26 mouse cellular contexts compared by ENCODE assay signal in the genomic region with DNA sequence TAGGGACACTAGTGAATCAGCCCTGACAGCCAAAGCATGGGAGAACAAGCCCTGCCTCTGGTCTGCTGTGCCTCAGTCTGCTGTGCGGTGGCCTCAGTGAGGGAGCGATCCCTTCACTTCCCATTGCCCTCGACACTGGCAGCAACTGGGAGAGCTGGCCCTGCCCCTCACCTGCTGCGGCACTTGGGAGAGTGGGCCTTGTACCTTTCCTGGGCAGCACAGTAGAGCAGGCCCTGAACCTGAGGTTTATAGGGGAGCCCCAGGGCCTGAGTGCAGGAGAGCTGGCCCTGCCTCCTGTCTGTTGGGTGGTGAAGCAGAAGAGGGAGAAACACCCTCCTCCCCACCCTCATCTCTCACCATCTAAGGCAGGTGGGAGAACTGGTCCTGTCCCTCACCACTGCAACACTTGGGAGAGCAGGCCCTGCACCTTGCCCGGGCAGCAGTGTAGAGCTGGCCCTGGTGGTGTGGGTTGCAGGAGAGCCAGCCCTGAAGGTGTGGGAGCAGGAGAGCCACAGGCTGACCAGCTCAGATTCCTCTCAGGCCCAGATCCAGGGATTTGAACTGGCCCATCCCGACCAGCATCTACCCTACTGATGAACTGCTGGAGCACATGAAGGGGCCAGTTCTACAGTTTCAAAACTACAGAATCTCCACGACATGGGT. TPM values are rescaled to one million over a fixed set of nuclear protein-coding genes. Genes with fewer than 3 reads are reported as not detected.
A peak's percentile ranks its signal among the peaks of the same experiment; 100 is the strongest.
DNase-seq lines count a peak whose midpoint lies in the region; ATAC-seq and TF ChIP-seq lines count a peak whose summit lies in the region.
"Had no signal": no experiment of that assay in that cellular context is flagged by ENCODE, and none has a peak within 500 bp of the region (broad histone marks: within the 10 kb centered on the region; RNA-seq: fewer than 3 reads in every experiment).

No protein-coding gene starts in this region.

- no peaks in the 10 kb centered on the region for H3K9me3 ChIP-seq in embryonic facial prominence, embryonic 12.5 days
- no peaks in the 10 kb centered on the region for H3K9me3 ChIP-seq in embryonic facial prominence, embryonic 10.5 days
- H3K9me3 ChIP-seq in kidney, embryonic 15.5 days (replicated peaks) = no peaks in the 10 kb centered on the region
- no peaks in the 10 kb centered on the region for H3K9me3 ChIP-seq in stomach, embryonic 16.5 days (replicated peaks; ENCODE audit: control insufficient read depth, low read length)
- no peaks in the 10 kb centered on the region for H3K9me3 ChIP-seq in stomach, postnatal 0 days (ENCODE audit: control insufficient read depth, low read length)
- H3K9me3 ChIP-seq: embryonic facial prominence, embryonic 15.5 days; forebrain, embryonic 15.5 days; hindbrain, embryonic 12.5 days; neural tube, embryonic 12.5 days had no signal

- no peak for TF ChIP-seq POLR2A in kidney, adult 2 months (IDR thresholded peaks at IDR 0.05; ENCODE audit: low read depth, low read length)

- no peak overlapping the region for H3K4me2 ChIP-seq in embryonic facial prominence, embryonic 12.5 days (replicated peaks)
- H3K4me2 ChIP-seq in kidney, embryonic 15.5 days = no peak overlapping the region
- H3K4me2 ChIP-seq in stomach, embryonic 16.5 days (ENCODE audit: low read depth, low read length) = no peak overlapping the region
- no peak overlapping the region for H3K4me2 ChIP-seq in stomach, postnatal 0 days (replicated peaks; ENCODE audit: low read depth)
- H3K4me2 ChIP-seq: embryonic facial prominence, embryonic 15.5 days; forebrain, embryonic 15.5 days; heart, embryonic 11.5 days; hindbrain, embryonic 12.5 days; neural tube, embryonic 12.5 days had no signal

- WGBS in embryonic facial prominence, embryonic 12.5 days = 78% methylated on average over 7 of the region's 7 CpGs
- WGBS in embryonic facial prominence, embryonic 10.5 days = 84% methylated on average over 7 of the region's 7 CpGs
- 81% methylated on average over 7 of the region's 7 CpGs for WGBS in kidney, embryonic 15.5 days
- WGBS in kidney, adult 2 months = 83% methylated on average over 7 of the region's 7 CpGs
- 77% methylated on average over 7 of the region's 7 CpGs for WGBS in stomach, embryonic 16.5 days
- WGBS in stomach, postnatal 0 days = 85% methylated on average over 7 of the region's 7 CpGs

- DNase-seq in embryonic facial prominence, embryonic 10.5 days (ENCODE audit: low spot score) = no peak
- DNase-seq in kidney, adult 2 months = no peak
- no peak for DNase-seq in stomach, postnatal 0 days (ENCODE audit: low spot score)
- DNase-seq in left cerebral cortex, postnatal 36 days (ENCODE audit: low spot score in 2 of 2) = no peak
- DNase-seq: adrenal gland, postnatal 14 days; cerebellum, adult 2 months; cerebellum, postnatal 25 days; gastrocnemius, postnatal 36 days; heart, postnatal 14 days; kidney, postnatal 10 days; layer of hippocampus, postnatal 36 days; liver, postnatal 0 days; lung, postnatal 36 days; midbrain, embryonic 14.5 days; retina, postnatal 1 day; right cerebral cortex, postnatal 25 days; thymus, postnatal 25 days had no signal

- H3K4me1 ChIP-seq in embryonic facial prominence, embryonic 12.5 days = no peaks in the 10 kb centered on the region
- no peaks in the 10 kb centered on the region for H3K4me1 ChIP-seq in embryonic facial prominence, embryonic 10.5 days
- 0 out of 2 replicates have a peak, but pooled peaks cover 3% of the 10 kb centered on the region for H3K4me1 ChIP-seq in kidney, embryonic 15.5 days
- no peaks in the 10 kb centered on the region for H3K4me1 ChIP-seq in kidney, adult 2 months (ENCODE audit: control insufficient read depth, insufficient read depth, low read length)
- no peaks in the 10 kb centered on the region for H3K4me1 ChIP-seq in stomach, embryonic 16.5 days (ENCODE audit: control insufficient read depth, insufficient read depth, low read length)
- H3K4me1 ChIP-seq in stomach, postnatal 0 days (replicated peaks; ENCODE audit: control insufficient read depth, insufficient read depth) = no peaks in the 10 kb centered on the region
- H3K4me1 ChIP-seq: embryonic facial prominence, embryonic 15.5 days; forebrain, embryonic 15.5 days; hindbrain, embryonic 12.5 days; neural tube, embryonic 12.5 days had no signal

- no peak overlapping the region for H3K27ac ChIP-seq in embryonic facial prominence, embryonic 12.5 days
- no peak overlapping the region for H3K27ac ChIP-seq in embryonic facial prominence, embryonic 10.5 days (replicated peaks)
- no peak overlapping the region for H3K27ac ChIP-seq in kidney, embryonic 15.5 days
- H3K27ac ChIP-seq in kidney, adult 2 months (ENCODE audit: insufficient read depth, low read depth, low read length) = no peak overlapping the region
- no peak overlapping the region for H3K27ac ChIP-seq in stomach, embryonic 16.5 days (ENCODE audit: low read length)
- no peak overlapping the region for H3K27ac ChIP-seq in stomach, postnatal 0 days (replicated peaks)
- H3K27ac ChIP-seq: embryonic facial prominence, embryonic 15.5 days; forebrain, embryonic 15.5 days; hindbrain, embryonic 12.5 days; neural tube, embryonic 12.5 days had no signal

- intact Hi-C loops in left cerebral cortex, postnatal 36 days (cut with DNase I) = loop anchor here (5.0 to 10.0 kb wide), 2 partner anchors 448 to 545 kb away; no protein-coding TSS in a partner anchor

- H3K9ac ChIP-seq in embryonic facial prominence, embryonic 12.5 days = no peak overlapping the region
- H3K9ac ChIP-seq in kidney, embryonic 15.5 days = no peak overlapping the region
- H3K9ac ChIP-seq in stomach, embryonic 16.5 days (ENCODE audit: low read length) = no peak overlapping the region
- no peak overlapping the region for H3K9ac ChIP-seq in stomach, postnatal 0 days (ENCODE audit: low read length)
- H3K9ac ChIP-seq: embryonic facial prominence, embryonic 15.5 days; forebrain, embryonic 15.5 days; hindbrain, embryonic 12.5 days; liver, postnatal 0 days; neural tube, embryonic 12.5 days had no signal

- ATAC-seq in embryonic facial prominence, embryonic 12.5 days (ENCODE audit: insufficient number of reproducible peaks, insufficient read depth, low FRiP score, low TSS enrichment) = peak; percentile 28; the same call in 1 of the 2 replicates
- ATAC-seq in kidney, embryonic 15.5 days (replicated peaks; ENCODE audit: low FRiP score) = 0 out of 2 replicates have a peak, but pooled peaks have one; percentile 58
- ATAC-seq in stomach, embryonic 16.5 days (ENCODE audit: insufficient read depth, low FRiP score) = peak; percentile 18; the same call in 1 of the 2 replicates
- no peak for ATAC-seq in stomach, postnatal 0 days (ENCODE audit: low FRiP score, low TSS enrichment)
- ATAC-seq: forebrain, embryonic 15.5 days; intestine, postnatal 0 days; liver, postnatal 0 days had no signal

- TF ChIP-seq EP300 in stomach, postnatal 0 days (optimal IDR thresholded peaks at IDR 0.05) = no peak

- no peaks in the 10 kb centered on the region for H3K36me3 ChIP-seq in embryonic facial prominence, embryonic 12.5 days
- no peaks in the 10 kb centered on the region for H3K36me3 ChIP-seq in embryonic facial prominence, embryonic 10.5 days (replicated peaks)
- H3K36me3 ChIP-seq in kidney, embryonic 15.5 days = no peaks in the 10 kb centered on the region
- H3K36me3 ChIP-seq in kidney, adult 2 months (ENCODE audit: control insufficient read depth, insufficient read depth, low read length) = no peaks in the 10 kb centered on the region
- no peaks in the 10 kb centered on the region for H3K36me3 ChIP-seq in stomach, embryonic 16.5 days (ENCODE audit: control insufficient read depth, insufficient read depth, low read length)
- no peaks in the 10 kb centered on the region for H3K36me3 ChIP-seq in stomach, postnatal 0 days (ENCODE audit: control insufficient read depth, insufficient read depth, low read length)
- H3K36me3 ChIP-seq: embryonic facial prominence, embryonic 15.5 days; forebrain, embryonic 15.5 days; hindbrain, embryonic 12.5 days; neural tube, embryonic 12.5 days had no signal

- no peaks in the 10 kb centered on the region for H3K27me3 ChIP-seq in embryonic facial prominence, embryonic 12.5 days
- no peaks in the 10 kb centered on the region for H3K27me3 ChIP-seq in embryonic facial prominence, embryonic 10.5 days (replicated peaks; ENCODE audit: low read depth, poor library complexity, severe bottlenecking)
- no peaks in the 10 kb centered on the region for H3K27me3 ChIP-seq in kidney, embryonic 15.5 days
- no peaks in the 10 kb centered on the region for H3K27me3 ChIP-seq in kidney, adult 2 months (replicated peaks; ENCODE audit: control insufficient read depth, insufficient read depth, low read length)
- H3K27me3 ChIP-seq in stomach, embryonic 16.5 days (ENCODE audit: control insufficient read depth, insufficient read depth, low read length) = no peaks in the 10 kb centered on the region
- H3K27me3 ChIP-seq in stomach, postnatal 0 days (ENCODE audit: control insufficient read depth, insufficient read depth, low read length) = no peaks in the 10 kb centered on the region
- H3K27me3 ChIP-seq: embryonic facial prominence, embryonic 15.5 days; forebrain, embryonic 15.5 days; hindbrain, embryonic 12.5 days; neural tube, embryonic 12.5 days had no signal

- no peak for TF ChIP-seq CTCF in kidney, adult 2 months (conservative IDR thresholded peaks at IDR 0.05; ENCODE audit: insufficient read depth, insufficient read length, low read depth, low read length)
- no peak for TF ChIP-seq CTCF in stomach, postnatal 0 days (IDR thresholded peaks at IDR 0.05; ENCODE audit: low read depth)

- H3K4me3 ChIP-seq in embryonic facial prominence, embryonic 12.5 days = no peak overlapping the region
- no peak overlapping the region for H3K4me3 ChIP-seq in embryonic facial prominence, embryonic 10.5 days
- H3K4me3 ChIP-seq in kidney, embryonic 15.5 days (replicated peaks) = no peak overlapping the region
- no peak overlapping the region for H3K4me3 ChIP-seq in kidney, adult 2 months (ENCODE audit: insufficient read depth, low read depth, low read length)
- no peak overlapping the region for H3K4me3 ChIP-seq in stomach, embryonic 16.5 days (replicated peaks; ENCODE audit: low read length)
- no peak overlapping the region for H3K4me3 ChIP-seq in stomach, postnatal 0 days (ENCODE audit: low read depth, low read length)
- H3K4me3 ChIP-seq: embryonic facial prominence, embryonic 15.5 days; forebrain, embryonic 15.5 days; hindbrain, embryonic 12.5 days; neural tube, embryonic 12.5 days had no signal

RNA-seq across cellular contexts. Expression of gene Cstf3, which starts 10.4 kb away (rescaled TPM):
- 97.2 and 98.1 TPM in 2 replicates for polyA plus RNA-seq in embryonic facial prominence, embryonic 12.5 days (2016; fragmentation: Nextera tagmentation; extraction: Ambion mirVana)
- 94.8 and 97.0 TPM in 2 replicates for polyA plus RNA-seq in embryonic facial prominence, embryonic 10.5 days (2016; fragmentation: Nextera tagmentation; extraction: Ambion mirVana)
- 72.2 and 74.4 TPM in 2 replicates for polyA plus RNA-seq in kidney, embryonic 15.5 days (2015; fragmentation: Nextera tagmentation; extraction: Ambion mirVana)
- polyA plus RNA-seq in kidney, adult 2 months (2012; rRNA removed) = 5.8 and 6.9 TPM in 2 replicates
- polyA plus RNA-seq in stomach, embryonic 16.5 days (2015; fragmentation: Nextera tagmentation; extraction: Ambion mirVana) = 58.3 and 61.6 TPM in 2 replicates
- polyA plus RNA-seq in stomach, postnatal 0 days (2015; fragmentation: Nextera tagmentation; extraction: Ambion mirVana) = 32.9 and 33.4 TPM in 2 replicates
- 10 to 100 TPM; 33.4 to 53.1 TPM for total RNA-seq in left cerebral cortex, postnatal 36 days (2021)
